Mouse (Mus musculus) small intestine, adult 2 months (tissue): ENCODE measurements around the gene Atp5c1.

Source experiments
- CTCF ChIP-seq: fragments of 200-500 bp; IDR thresholded peaks from 2 replicates; pipeline ENCODE4 v1.5.1; 2012; ENCODE audit warnings: low read depth, mild to moderate bottlenecking, control low read depth, inconsistent platforms, low read length, moderate library complexity, mixed read lengths; ENCODE audit not compliant: insufficient replicate concordance, insufficient read length; ENCODE audit errors: extremely low read depth
- POLR2A ChIP-seq: fragments of 200-500 bp; IDR thresholded peaks from 2 replicates; pipeline ENCODE4 v1.6.1; 2012; ENCODE audit warnings: low read depth, mild to moderate bottlenecking, control low read depth, inconsistent platforms, low read length, moderate library complexity

DNA sequence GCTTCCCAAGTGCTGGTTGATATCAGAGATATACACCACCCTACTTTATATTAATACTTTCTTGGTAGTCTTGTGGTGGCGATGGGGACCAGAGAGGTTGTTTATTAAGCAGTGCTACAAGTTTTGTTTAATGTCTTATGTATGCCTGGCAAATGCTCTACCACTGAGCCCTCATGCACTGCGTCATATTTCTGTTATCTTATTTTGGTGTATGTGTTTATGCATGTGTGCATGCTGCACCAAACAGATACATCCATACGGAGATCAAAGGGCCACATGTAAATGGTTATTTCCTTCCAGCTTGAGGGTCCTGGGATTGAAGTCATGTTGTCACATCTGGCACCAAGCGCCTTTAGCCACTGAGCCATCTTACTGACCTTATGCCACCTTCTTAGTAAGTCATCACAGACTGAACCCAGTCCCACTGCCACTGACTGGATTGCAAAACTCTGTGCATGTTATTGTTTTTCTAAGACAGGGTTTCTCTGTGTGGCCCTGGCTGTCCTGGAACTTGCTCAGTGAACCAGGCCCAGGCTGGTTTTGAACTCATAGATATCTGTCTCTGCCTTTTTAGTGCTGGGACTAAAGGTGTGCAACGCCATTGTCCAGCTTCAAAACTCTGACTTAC is 1.3 kb upstream of the Atp5c1 start:
- TF ChIP-seq CTCF (no peak), POLR2A (no peak)
